Mouse (Mus musculus) liver, adult 2 months (tissue): ENCODE measurements around the gene Tnfsfm13.

ENCODE experiments used
- CTCF ChIP-seq: fragments of 200-500 bp; IDR thresholded peaks from 2 replicates; pipeline ENCODE4 v1.5.1; 2011; ENCODE audit warnings: low read depth, low read length, control low read depth
- POLR2A ChIP-seq: fragments of 200-500 bp; IDR thresholded peaks from 2 replicates; pipeline ENCODE4 v1.6.1; 2011; ENCODE audit warnings: low read length, control low read depth; ENCODE audit not compliant: insufficient read depth; ENCODE audit errors: extremely low read depth

GRCm38 (mm10) chr11:69692863-69693262, 3.0 kb downstream of the Tnfsfm13 start:
- no peak for TF ChIP-seq CTCF
- no peak for TF ChIP-seq POLR2A
